ENCODE assay signal across 8 mouse cellular contexts in genomic region chr8:121907587-121908248, GRCm38 (mm10). TPM values are rescaled to one million over a fixed set of nuclear protein-coding genes. Genes with fewer than 3 reads are reported as not detected.
A peak's percentile ranks its signal among the peaks of the same experiment; 100 is the strongest.
DNase-seq lines count a peak whose midpoint lies in the region; ATAC-seq and TF ChIP-seq lines count a peak whose summit lies in the region.

Gene Slc7a5, minus strand, starts transcription at chr8:121907694.

- H3K4me1 ChIP-seq in hindbrain, postnatal 0 days (ENCODE audit: insufficient read depth, low read length), result peaks cover 22% of the 10 kb centered on the region

- TF ChIP-seq CTCF in gastrocnemius, adult 2 months (IDR thresholded peaks at IDR 0.05), result no peak
- no peak for TF ChIP-seq CTCF in hindbrain, postnatal 0 days (IDR thresholded peaks at IDR 0.05; ENCODE audit: low read depth)
- no peak for TF ChIP-seq CTCF in left cerebral cortex, adult 2 months (IDR thresholded peaks at IDR 0.05)

- peak; percentile 93 for ATAC-seq in hindbrain, postnatal 0 days
- peak; percentile 85 for ATAC-seq in megakaryocyte, adult 5-6 weeks (ENCODE audit: poor library complexity, severe bottlenecking)

- no peaks in the 10 kb centered on the region for H3K36me3 ChIP-seq in hindbrain, postnatal 0 days (ENCODE audit: insufficient read depth, low read length)

- no peaks in the 10 kb centered on the region for H3K9me3 ChIP-seq in hindbrain, postnatal 0 days (ENCODE audit: low read length)

- peak within 1 kb of the TSS; percentile 76 for H3K9ac ChIP-seq in hindbrain, postnatal 0 days (replicated peaks; ENCODE audit: low read length)

- H3K4me3 ChIP-seq in gastrocnemius, adult 2 months, result peak within 1 kb of the TSS; percentile 89
- H3K4me3 ChIP-seq in hindbrain, postnatal 0 days (ENCODE audit: low read length), result peak within 1 kb of the TSS; percentile 69
- peak within 1 kb of the TSS; percentile 69 for H3K4me3 ChIP-seq in left cerebral cortex, adult 2 months

- no peaks in the 10 kb centered on the region for H3K27me3 ChIP-seq in hindbrain, postnatal 0 days (ENCODE audit: insufficient read depth, low read length)

- intact Hi-C loops in gastrocnemius, adult 2 months (cut with DNase I), result no loop called here
- intact Hi-C loops in left cerebral cortex, adult 2 months (cut with DNase I), result loop anchor here (1.0 to 10.0 kb wide), 4 partner anchors 33 to 313 kb away; partner anchors contain the start of genes Map1lc3b and Zcchc14

- 2% methylated on average over 61 of the region's 61 CpGs for WGBS in hindbrain, postnatal 0 days

- peak; percentile 96 for DNase-seq in WW6 (ENCODE audit: low read depth, low spot score)
- peak; percentile 95 to 99 for DNase-seq in cerebellum, postnatal 4 days (ENCODE audit: low spot score in 2 of 2)
- DNase-seq in gastrocnemius, adult 2 months, result peak; percentile 98
- peak; percentile 99 for DNase-seq in hindbrain, postnatal 0 days (ENCODE audit: low spot score)
- DNase-seq in left cerebral cortex, adult 2 months (ENCODE audit: extremely low spot score in 1 of 2, low spot score in 2 of 2), result peak; percentile 96 to 98
- DNase-seq in right cerebral cortex, adult 2 months (ENCODE audit: low spot score in 2 of 2), result peak; percentile 92 to 96
- peak; percentile 98 for DNase-seq in urinary bladder, postnatal 14 days (ENCODE audit: low spot score)

- H3K4me2 ChIP-seq in hindbrain, postnatal 0 days (ENCODE audit: low read depth, low read length), result peak within 1 kb of the TSS; percentile 86

- H3K27ac ChIP-seq in gastrocnemius, adult 2 months, result peak within 1 kb of the TSS; percentile 70
- peak within 1 kb of the TSS; percentile 67 for H3K27ac ChIP-seq in hindbrain, postnatal 0 days
- H3K27ac ChIP-seq in left cerebral cortex, adult 2 months, result peak within 1 kb of the TSS; percentile 87

RNA-seq across cellular contexts. Expression of gene Slc7a5, which starts in this region (rescaled TPM):
- total RNA-seq in gastrocnemius, adult 2 months (2021), result 1 to 10 TPM; 1.0 to 1.3 TPM
- 148 and 163 TPM in 2 replicates for total RNA-seq in hindbrain, postnatal 0 days (2014; rRNA removed)
- polyA plus RNA-seq in hindbrain, postnatal 0 days (2015; fragmentation: Nextera tagmentation; extraction: Ambion mirVana), result 60.1 and 72.1 TPM in 2 replicates
- total RNA-seq in left cerebral cortex, adult 2 months (2021), result 10 to 100 TPM; 61.5 to 63.2 TPM
- total RNA-seq in megakaryocyte, adult 5-6 weeks (2015), result 8.7 and 9.3 TPM in 2 replicates
- total RNA-seq in megakaryocyte, adult 5-6 weeks (2017), result 6.5 and 8.5 TPM in 2 replicates

Comparison
In these comparisons a context has a peak if more than half of its experiments do, and no peak if none do; other contexts are left out.
1. Peak in every context shown above with its lines: DNase-seq, ATAC-seq, H3K4me3 ChIP-seq and H3K27ac ChIP-seq.
2. RNA of gene Slc7a5 (total RNA-seq): 148 to 163 TPM in hindbrain, postnatal 0 days and 61.5 to 63.2 TPM in left cerebral cortex, adult 2 months; 6.5 to 9.3 TPM in megakaryocyte, adult 5-6 weeks and 1.0 to 1.3 TPM in gastrocnemius, adult 2 months; every median in the first group is over 4 times any median in the second.